Mouse (Mus musculus): ENCODE measurements around the gene Arhgef3. TPM values are rescaled to one million over a fixed set of nuclear protein-coding genes. Genes with fewer than 3 reads are reported as not detected.
A peak's percentile ranks its signal among the peaks of the same experiment; 100 is the strongest.

Gene Arhgef3
- total RNA-seq, 2 experiments from 2014 or later, result 5.8 to 6.3 TPM

GRCm38 (mm10) chr14:27331490-27332035 lies 216.9 kb downstream of the Arhgef3 start:
- ATAC-seq (replicated peaks; ENCODE audit: low FRiP score, poor library complexity, severe bottlenecking), result no peak

- no peak for ATAC-seq (replicated peaks; ENCODE audit: low FRiP score, poor library complexity, severe bottlenecking)
These were observed 217.8 kb downstream of the Arhgef3 start for GRCm38 (mm10) chr14:27332359-27332987.

- ATAC-seq (replicated peaks; ENCODE audit: low FRiP score, poor library complexity, severe bottlenecking), result peak; percentile 82
These were observed 220.9 kb downstream of the Arhgef3 start for GRCm38 (mm10) chr14:27335331-27336207.

GRCm38 (mm10) chr14:27336208-27337114 lies 221.8 kb downstream of the Arhgef3 start:
- peak; percentile 43; the same call in 1 of the 2 replicates for ATAC-seq (replicated peaks; ENCODE audit: low FRiP score, poor library complexity, severe bottlenecking)

- no peak for ATAC-seq (replicated peaks; ENCODE audit: low FRiP score, poor library complexity, severe bottlenecking)
These were observed 222.5 kb downstream of the Arhgef3 start for GRCm38 (mm10) chr14:27337156-27337555.

GRCm38 (mm10) chr14:27338034-27338708 lies 223.5 kb downstream of the Arhgef3 start:
- ATAC-seq (replicated peaks; ENCODE audit: low FRiP score, poor library complexity, severe bottlenecking), result no peak

GRCm38 (mm10) chr14:27340682-27341415 lies 226.2 kb downstream of the Arhgef3 start:
- no peak for ATAC-seq (replicated peaks; ENCODE audit: low FRiP score, poor library complexity, severe bottlenecking)

- no peak for ATAC-seq (replicated peaks; ENCODE audit: low FRiP score, poor library complexity, severe bottlenecking)
These were observed 226.8 kb downstream of the Arhgef3 start for GRCm38 (mm10) chr14:27341486-27341885.

GRCm38 (mm10) chr14:27342451-27342850 lies 227.8 kb downstream of the Arhgef3 start:
- ATAC-seq (replicated peaks; ENCODE audit: low FRiP score, poor library complexity, severe bottlenecking), result no peak

GRCm38 (mm10) chr14:27344250-27344990 lies 229.7 kb downstream of the Arhgef3 start:
- ATAC-seq (replicated peaks; ENCODE audit: low FRiP score, poor library complexity, severe bottlenecking), result no peak

GRCm38 (mm10) chr14:27345051-27345885 lies 230.6 kb downstream of the Arhgef3 start:
- no peak for ATAC-seq (replicated peaks; ENCODE audit: low FRiP score, poor library complexity, severe bottlenecking)

- no peak for ATAC-seq (replicated peaks; ENCODE audit: low FRiP score, poor library complexity, severe bottlenecking)
These were observed 232.5 kb downstream of the Arhgef3 start for GRCm38 (mm10) chr14:27347224-27347623.

GRCm38 (mm10) chr14:27347666-27348065 lies 233.0 kb downstream of the Arhgef3 start:
- ATAC-seq (replicated peaks; ENCODE audit: low FRiP score, poor library complexity, severe bottlenecking), result no peak

- ATAC-seq (replicated peaks; ENCODE audit: low FRiP score, poor library complexity, severe bottlenecking), result no peak
These were observed 233.4 kb downstream of the Arhgef3 start for GRCm38 (mm10) chr14:27348088-27348487.

GRCm38 (mm10) chr14:27348656-27349055 lies 234.0 kb downstream of the Arhgef3 start:
- no peak for ATAC-seq (replicated peaks; ENCODE audit: low FRiP score, poor library complexity, severe bottlenecking)

- no peak for ATAC-seq (replicated peaks; ENCODE audit: low FRiP score, poor library complexity, severe bottlenecking)
These were observed 234.4 kb downstream of the Arhgef3 start for GRCm38 (mm10) chr14:27349120-27349519.

Data from erythroid progenitor cell, adult 5-6 weeks (primary cell).